Mouse (Mus musculus) retina, postnatal 7 days (tissue): ENCODE results near the gene Lrrc4c.

Experiments used
- DNase-seq: peaks from one replicate; pipeline ENCODE4 v3.0.0-alpha.2; 2012; ENCODE audit warnings: low read depth, low spot score

Gene Lrrc4c

DNA sequence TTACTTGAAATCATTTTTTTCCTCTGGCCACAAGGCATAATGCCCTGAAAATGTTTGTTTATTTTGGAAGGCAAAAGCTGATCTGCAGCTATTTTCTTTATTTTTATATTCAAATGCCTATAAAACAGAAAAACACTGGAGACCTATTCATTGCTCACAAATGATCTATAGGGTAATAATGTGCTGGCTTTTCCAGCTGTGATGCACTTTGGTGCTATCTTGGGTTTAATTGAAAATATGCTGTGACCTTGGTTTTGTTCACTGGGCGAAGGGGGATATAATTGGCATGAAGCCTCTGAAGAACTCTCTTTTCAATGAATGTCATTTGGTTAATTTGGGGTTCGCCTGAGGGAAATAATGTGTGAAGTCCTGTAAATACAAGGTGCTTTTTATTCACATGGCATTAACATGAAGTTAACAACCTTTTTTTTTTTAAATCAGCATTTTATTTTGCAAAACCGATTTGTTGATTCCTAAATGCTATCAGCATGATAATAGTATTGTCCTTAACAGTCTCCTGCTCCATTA lies 1286.8 kb downstream of the Lrrc4c start:
- DNase-seq, result no peak

DNA sequence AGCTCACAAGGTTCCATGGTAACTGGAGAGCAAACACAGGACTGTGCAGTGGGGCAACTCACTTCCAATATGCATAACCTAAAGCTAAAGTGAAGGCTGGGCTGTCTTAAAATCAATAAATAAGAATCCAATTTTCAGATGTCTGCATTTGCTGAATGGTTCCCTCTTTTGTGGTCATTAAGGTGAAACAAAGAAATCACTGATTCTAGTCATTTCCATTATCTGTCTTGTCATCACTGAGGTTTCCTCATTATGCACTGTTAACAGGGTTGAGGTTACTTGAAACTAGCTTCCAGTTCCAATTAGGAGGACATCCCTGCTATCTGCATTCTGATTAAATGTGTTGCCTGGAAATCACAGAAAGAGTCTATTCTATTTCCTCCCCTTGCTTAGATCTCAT lies 1291.5 kb downstream of the Lrrc4c start:
- no peak for DNase-seq

GRCm38 (mm10) chr2:97610566-97610965 lies 1292.6 kb downstream of the Lrrc4c start:
- DNase-seq, result no peak

GRCm38 (mm10) chr2:97614724-97615123 lies 1296.8 kb downstream of the Lrrc4c start:
- DNase-seq, result peak; percentile 4

DNA sequence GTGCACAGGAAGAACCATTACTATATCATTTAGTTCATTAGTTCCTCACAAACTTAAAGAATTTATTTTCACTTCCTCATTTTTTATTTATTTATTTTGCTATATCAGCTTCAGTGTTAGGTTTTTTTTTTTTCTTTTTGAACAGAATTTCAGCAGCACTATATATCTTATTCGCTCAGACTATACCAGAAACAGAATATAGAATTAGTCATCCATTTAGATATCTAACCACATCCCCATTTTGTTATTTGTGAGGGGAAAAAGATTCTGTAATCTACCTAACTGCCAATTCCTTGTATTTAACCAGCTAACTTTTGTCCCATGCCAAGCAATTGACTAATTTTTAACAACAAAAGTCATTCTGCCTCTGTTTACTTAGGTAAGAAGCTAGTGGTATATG lies 1300.6 kb downstream of the Lrrc4c start:
- no peak for DNase-seq

DNA sequence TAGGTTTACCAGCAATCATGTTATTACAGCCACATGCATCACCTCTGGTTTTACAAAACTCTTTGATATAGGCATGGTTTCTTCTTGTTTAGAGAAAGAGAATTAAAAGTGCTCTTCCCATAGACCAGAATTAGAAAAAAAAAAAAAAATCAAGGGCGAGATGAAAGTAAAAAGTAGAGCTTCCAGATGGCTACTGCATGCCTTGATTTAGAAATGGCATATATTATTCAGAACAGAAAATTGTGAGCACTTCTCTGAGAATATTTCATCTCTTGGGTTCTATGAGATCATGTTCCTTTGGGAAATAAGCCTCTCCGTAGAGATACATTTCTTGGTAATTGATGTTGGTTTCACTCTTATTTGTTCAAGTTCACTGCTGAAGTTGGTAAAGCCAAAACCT lies 1322.0 kb downstream of the Lrrc4c start:
- DNase-seq, result no peak

GRCm38 (mm10) chr2:97641661-97642060 lies 1323.7 kb downstream of the Lrrc4c start:
- DNase-seq, result no peak

DNA sequence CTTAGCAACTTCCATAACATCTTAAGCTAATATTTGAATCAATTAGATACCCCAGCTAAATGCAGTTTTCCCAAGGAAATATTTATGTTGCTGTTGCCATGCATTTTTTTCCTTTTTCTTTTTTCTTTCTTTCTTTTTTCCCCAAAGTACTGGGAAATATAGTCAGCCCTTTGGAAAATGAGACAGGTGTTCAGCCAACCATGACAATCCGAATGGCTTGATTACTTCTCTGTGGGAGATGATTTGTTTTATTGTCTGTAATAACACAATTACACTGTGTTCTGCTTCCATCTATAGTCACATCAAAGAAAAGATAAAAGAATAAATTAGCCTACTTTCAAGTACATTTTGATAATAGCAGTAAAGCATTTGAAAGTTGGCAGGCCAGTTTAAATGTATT lies 1334.7 kb downstream of the Lrrc4c start:
- no peak for DNase-seq
